Mouse (Mus musculus) cerebellum, adult 2 months (tissue): ENCODE results near the gene Ubac2. TPM values are rescaled to one million over a fixed set of nuclear protein-coding genes. Genes with fewer than 3 reads are reported as not detected.

Experiments used
- DNase-seq, 2 experiments: peaks; one replicate each; pipeline ENCODE4 v3.0.0; 2021
- H3K27ac ChIP-seq: fragments of 200-500 bp; 2 replicates; pipeline ENCODE4 v1.5.1; 2012; ENCODE audit warnings: low read length, control low read depth, inconsistent platforms; ENCODE audit not compliant: insufficient read depth
- H3K27me3 ChIP-seq: fragments of 200-500 bp; 2 replicates; pipeline ENCODE4 v1.6.1; 2012; ENCODE audit warnings: inconsistent platforms, mild to moderate bottlenecking, low read length, moderate library complexity; ENCODE audit not compliant: control insufficient read depth, insufficient read depth
- H3K4me1 ChIP-seq: fragments of 200-500 bp; 2 replicates; pipeline ENCODE4 v1.6.1; 2011; ENCODE audit warnings: low read length; ENCODE audit not compliant: control insufficient read depth, insufficient read depth
- H3K4me3 ChIP-seq: fragments of 200-500 bp; replicated peaks from 2 replicates; pipeline ENCODE3; 2011; ENCODE audit warnings: mild to moderate bottlenecking, low read depth, low read length, control low read depth; ENCODE audit not compliant: insufficient read depth
- CTCF ChIP-seq: fragments of 200-500 bp; IDR thresholded peaks from 2 replicates; pipeline ENCODE4 v1.5.1; 2011; ENCODE audit warnings: low read depth, mild to moderate bottlenecking, control low read depth, low read length, moderate library complexity, borderline replicate concordance; ENCODE audit not compliant: insufficient read depth
- POLR2A ChIP-seq: fragments of 200-500 bp; IDR thresholded peaks from 2 replicates; pipeline ENCODE4 v1.6.1; 2011; ENCODE audit warnings: low read length, control low read depth, borderline replicate concordance; ENCODE audit not compliant: insufficient read depth
- WGBS: fragments of 180-500 bp; shearing (Covaris S2); methylation state at CpG from one replicate; pipeline ENCODE4 v1.1.7; 2018; 5-methylcytosine and 5-hydroxymethylcytosine counted together
- polyA plus RNA-seq: library from polyadenylated mRNA; depleted of rRNA; stranded (reverse); fragments of >200 nt; gene quantifications from 2 replicates; pipeline ENCODE4 v1.2.3, GENCODE M21; 2012

Gene Ubac2
- polyA plus RNA-seq, 1 experiment, result 44.4 TPM

- WGBS, result 93% methylated on average over 1 of the region's 1 CpGs
- Histone ChIP-seq H3K27me3 (no peaks in the 10 kb centered on the region), H3K4me1 (peaks cover 3% of the 10 kb centered on the region), H3K27ac (no peak overlapping the region), H3K4me3 (no peak overlapping the region)
- no peak for DNase-seq
- TF ChIP-seq CTCF, result no peak
- no peak for TF ChIP-seq POLR2A
These were observed 103.1 kb downstream of the Ubac2 start for GRCm38 (mm10) chr14:121981531-121981930.

- Histone ChIP-seq H3K27me3 (no peaks in the 10 kb centered on the region), H3K4me1 (peaks cover 4% of the 10 kb centered on the region), H3K27ac (no peak overlapping the region), H3K4me3 (no peak overlapping the region)
- DNase-seq, result no peak
- WGBS, result 90% methylated on average over 8 of the region's 8 CpGs
- TF ChIP-seq POLR2A (no peak), CTCF (no peak)
These were observed 104.9 kb downstream of the Ubac2 start for GRCm38 (mm10) chr14:121983009-121983933.

- 87% methylated on average over 3 of the region's 3 CpGs for WGBS
- no peak overlapping the region for H3K27ac ChIP-seq
- peaks cover 4% of the 10 kb centered on the region for H3K4me1 ChIP-seq
- DNase-seq, result no peak
- TF ChIP-seq CTCF, result no peak
- TF ChIP-seq POLR2A, result no peak
- no peak overlapping the region for H3K4me3 ChIP-seq
- no peaks in the 10 kb centered on the region for H3K27me3 ChIP-seq
These were observed 107.1 kb downstream of the Ubac2 start for GRCm38 (mm10) chr14:121985477-121985876.

GRCm38 (mm10) chr14:121986028-121986427 lies 107.6 kb downstream of the Ubac2 start:
- no peak overlapping the region for H3K27ac ChIP-seq
- peaks cover 2% of the 10 kb centered on the region for H3K4me1 ChIP-seq
- no peaks in the 10 kb centered on the region for H3K27me3 ChIP-seq
- no peak overlapping the region for H3K4me3 ChIP-seq
- DNase-seq, result no peak
- TF ChIP-seq CTCF, result no peak
- no peak for TF ChIP-seq POLR2A
- 93% methylated on average over 6 of the region's 6 CpGs for WGBS

GRCm38 (mm10) chr14:121987287-121987686 lies 108.9 kb downstream of the Ubac2 start:
- H3K27ac ChIP-seq, result no peak overlapping the region
- WGBS, result 100% methylated on average over 1 of the region's 1 CpGs

GRCm38 (mm10) chr14:121987691-121988090 lies 109.3 kb downstream of the Ubac2 start:
- no peak for DNase-seq
- Histone ChIP-seq H3K27ac (no peak overlapping the region), H3K4me1 (peaks cover 5% of the 10 kb centered on the region), H3K27me3 (no peaks in the 10 kb centered on the region), H3K4me3 (no peak overlapping the region)
- 89% methylated on average over 4 of the region's 4 CpGs for WGBS
- no peak for TF ChIP-seq POLR2A
- TF ChIP-seq CTCF, result no peak

More at GRCm38 (mm10) chr14:121987287-121987686, 108.9 kb downstream of the Ubac2 start:
- TF ChIP-seq POLR2A, result no peak
- no peak for TF ChIP-seq CTCF
- no peaks in the 10 kb centered on the region for H3K27me3 ChIP-seq
- H3K4me3 ChIP-seq, result no peak overlapping the region
- peaks cover 3% of the 10 kb centered on the region for H3K4me1 ChIP-seq
- DNase-seq, result no peak

- Histone ChIP-seq H3K27ac (no peak overlapping the region), H3K4me1 (peaks cover 5% of the 10 kb centered on the region), H3K4me3 (no peak overlapping the region), H3K27me3 (no peaks in the 10 kb centered on the region)
- TF ChIP-seq POLR2A, result no peak
- no peak for TF ChIP-seq CTCF
- 97% methylated on average over 3 of the region's 3 CpGs for WGBS
- DNase-seq, result no peak
These were observed 110.9 kb downstream of the Ubac2 start for GRCm38 (mm10) chr14:121989331-121989730.

- Histone ChIP-seq H3K4me3 (no peak overlapping the region), H3K4me1 (peaks cover 5% of the 10 kb centered on the region), H3K27ac (no peak overlapping the region), H3K27me3 (no peaks in the 10 kb centered on the region)
- TF ChIP-seq CTCF (no peak), POLR2A (no peak)
- no peak for DNase-seq
- 96% methylated on average over 3 of the region's 3 CpGs for WGBS
These were observed 111.4 kb downstream of the Ubac2 start for GRCm38 (mm10) chr14:121989869-121990268.
